Mouse (Mus musculus) neural tube, embryonic 10.5 days (tissue): ENCODE measurements around the gene Ythdf2.

Experiments
- DNase-seq: peaks from one replicate; pipeline ENCODE4 v3.0.0-alpha.2; 2017; ENCODE audit warnings: low spot score; ENCODE audit errors: extremely low spot score

The Ythdf2 gene

DNA sequence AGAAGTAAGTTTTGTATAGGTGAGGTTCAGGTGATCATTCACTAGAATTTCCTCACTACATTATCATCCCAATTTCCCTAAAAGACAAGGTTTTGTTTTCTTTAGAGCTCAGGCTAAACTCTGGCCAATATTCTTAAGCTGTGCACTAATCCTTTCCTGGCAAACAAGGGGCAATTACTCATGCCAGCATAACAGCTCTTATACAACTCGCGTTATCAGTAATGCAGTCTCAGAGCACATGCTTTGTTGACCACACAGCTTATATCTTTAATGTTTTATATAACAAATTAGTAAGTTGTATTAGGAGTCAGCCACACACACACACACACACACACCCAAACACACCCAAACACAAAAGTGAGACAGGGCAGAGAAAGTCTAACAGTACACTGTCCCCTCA is 1.8 kb downstream of the Ythdf2 start:
- no peak for DNase-seq

DNA sequence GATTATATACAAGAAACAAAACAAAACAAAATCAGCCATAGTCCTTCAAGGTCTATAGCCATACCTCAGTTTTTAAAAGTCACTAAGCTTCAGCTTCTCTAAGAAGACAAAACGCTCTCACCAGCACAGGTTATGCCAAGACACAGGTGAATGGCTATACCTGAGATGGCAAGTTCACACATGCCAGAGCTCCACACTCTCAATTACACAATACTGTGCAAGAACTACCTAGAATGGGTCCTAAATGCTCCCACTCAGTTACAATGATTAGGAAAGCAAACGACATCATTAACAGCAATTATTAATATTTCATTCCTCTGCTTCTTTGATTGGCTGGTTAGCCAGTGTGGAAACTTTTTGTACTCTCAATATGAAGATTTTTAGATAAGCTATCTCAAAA is 2.8 kb downstream of the Ythdf2 start:
- DNase-seq: no peak

DNA sequence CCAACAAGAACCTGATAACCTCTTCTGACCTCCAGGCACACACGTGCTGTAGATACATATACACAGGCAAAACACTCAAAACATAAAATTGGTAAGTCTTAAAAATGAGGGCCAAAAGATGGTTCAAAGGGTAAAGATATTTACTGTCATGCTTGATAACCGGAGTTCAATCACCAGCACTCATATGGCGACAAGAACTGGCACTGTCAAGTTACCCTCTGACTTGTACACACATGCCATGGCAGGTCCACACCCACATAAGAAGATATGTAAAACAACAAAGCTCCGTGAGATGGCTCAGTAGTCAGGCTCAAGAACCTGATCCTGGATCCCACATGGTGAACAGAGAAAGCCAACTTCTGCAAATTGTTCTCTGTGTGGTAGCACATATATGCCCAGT is 4.8 kb downstream of the Ythdf2 start:
- no peak for DNase-seq

DNA sequence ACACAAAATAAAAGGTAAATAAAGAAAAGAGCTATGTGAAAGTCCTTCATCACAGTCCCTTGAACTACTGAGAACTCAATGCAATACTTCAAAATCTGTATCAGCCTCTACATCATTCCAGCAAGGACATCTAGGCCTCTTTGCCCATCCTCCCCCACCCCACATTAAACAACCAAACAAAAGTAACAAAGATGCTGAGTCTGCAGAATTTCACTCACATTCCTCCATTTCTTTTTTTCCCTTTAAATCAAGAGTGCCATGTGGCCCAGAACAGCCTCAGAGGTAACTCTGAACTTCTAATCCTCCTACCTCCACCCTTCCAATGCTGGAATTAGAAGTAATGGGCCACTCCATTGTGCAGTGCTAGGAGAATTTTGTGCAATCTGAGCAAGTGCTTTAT is 13.3 kb downstream of the Ythdf2 start:
- no peak for DNase-seq

DNA sequence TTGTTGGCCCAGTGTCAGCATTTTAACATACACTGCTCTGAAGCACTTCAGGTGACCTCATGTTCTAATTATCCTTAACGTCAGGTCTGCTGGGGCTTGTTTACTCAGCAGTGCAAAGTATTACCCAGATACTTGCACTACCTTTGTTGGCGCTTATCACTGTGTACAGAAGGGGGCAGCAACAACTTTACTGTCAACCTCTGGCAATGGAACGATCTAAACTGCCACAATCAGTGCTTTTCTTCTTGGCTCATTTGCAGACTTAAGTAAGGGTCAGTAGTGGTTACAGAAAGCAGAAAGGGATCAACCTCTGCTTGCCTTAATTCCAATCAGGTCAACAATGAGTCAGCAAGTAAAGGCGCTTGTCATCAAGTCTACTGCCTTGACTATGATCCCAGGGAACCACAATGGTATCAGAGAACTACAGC is 13.8 kb downstream of the Ythdf2 start:
- DNase-seq: no peak

DNA sequence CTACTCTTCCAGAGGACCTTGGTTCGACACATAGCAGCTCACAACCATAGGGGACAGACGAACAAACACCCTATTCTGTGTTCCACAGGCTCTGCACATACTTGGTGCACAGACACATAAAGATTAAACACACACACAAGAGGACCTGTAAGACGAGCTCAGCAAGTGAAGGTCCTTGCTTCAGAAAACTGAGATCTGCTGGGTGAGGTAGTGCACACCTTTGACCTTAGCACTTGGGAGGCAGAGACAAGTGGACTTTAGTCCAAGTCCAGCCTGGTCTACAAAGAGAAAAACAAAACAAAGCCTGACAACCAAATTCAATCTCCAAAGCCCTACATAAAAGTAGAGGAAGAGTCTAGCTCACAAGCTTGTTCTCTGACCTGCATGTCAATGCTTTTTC is 17.1 kb downstream of the Ythdf2 start:
- no peak for DNase-seq

DNA sequence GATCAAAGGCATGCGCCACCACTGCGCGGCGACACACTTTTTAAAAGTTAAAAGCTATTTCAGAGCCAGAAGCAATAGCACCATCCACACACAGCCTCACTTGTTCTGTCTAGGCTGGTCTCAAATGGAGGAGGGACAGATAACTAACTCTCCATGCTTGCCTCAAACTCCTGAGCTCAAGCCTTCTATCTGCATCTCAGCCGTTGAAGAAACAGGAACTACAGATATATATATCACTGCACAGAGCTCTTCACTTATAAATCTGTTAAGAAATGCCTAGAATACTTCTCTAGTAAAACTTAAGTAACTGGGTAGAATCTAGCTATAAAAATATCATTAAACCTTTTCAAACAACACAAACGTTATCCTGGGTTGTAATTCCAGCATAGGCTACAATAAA is 17.7 kb downstream of the Ythdf2 start:
- DNase-seq: no peak

DNA sequence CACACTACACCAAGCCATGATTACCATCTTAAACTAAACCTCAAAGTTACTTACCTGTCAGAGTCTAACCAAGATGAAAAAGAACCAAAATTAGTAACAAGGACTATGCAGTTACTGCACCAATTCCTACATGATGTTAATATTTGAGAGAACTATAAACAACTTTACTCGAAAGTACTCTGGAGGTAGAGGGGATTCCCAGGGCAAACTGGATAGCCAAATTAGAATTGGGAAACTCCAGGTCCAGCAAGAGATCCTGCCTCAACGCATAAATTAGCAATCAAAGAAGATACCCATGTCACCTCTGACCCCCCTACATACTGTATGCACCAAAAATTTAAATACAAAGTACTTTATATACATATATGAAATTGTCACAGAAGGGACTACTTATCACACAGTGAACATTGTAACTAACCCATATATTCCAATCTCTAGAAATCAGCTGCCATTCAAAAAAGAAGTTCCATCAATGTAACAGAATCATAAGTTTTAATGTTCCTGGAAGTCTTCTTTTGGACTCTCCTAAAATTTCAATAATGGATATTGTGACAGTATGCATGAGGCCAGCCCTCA is 24.2 kb downstream of the Ythdf2 start:
- DNase-seq: no peak

DNA sequence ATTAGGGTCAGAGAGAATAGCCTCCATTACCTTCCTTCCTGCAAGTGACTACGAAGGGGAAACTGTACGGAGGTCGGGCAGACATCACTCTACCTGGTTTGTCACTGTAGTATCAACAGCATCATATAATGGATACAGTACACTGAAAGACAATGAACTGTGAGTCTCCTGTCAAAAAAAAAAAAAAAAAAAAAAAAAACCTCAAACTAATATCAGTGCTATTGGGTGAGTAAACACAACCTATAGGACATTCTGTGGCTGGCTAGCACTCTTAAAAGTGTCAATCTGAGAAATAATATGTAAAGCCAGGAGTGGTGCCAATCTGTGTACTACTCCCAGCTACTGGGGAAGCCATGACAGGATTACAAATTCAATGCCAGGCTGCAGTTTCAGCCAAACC is 28.9 kb downstream of the Ythdf2 start:
- DNase-seq: no peak

DNA sequence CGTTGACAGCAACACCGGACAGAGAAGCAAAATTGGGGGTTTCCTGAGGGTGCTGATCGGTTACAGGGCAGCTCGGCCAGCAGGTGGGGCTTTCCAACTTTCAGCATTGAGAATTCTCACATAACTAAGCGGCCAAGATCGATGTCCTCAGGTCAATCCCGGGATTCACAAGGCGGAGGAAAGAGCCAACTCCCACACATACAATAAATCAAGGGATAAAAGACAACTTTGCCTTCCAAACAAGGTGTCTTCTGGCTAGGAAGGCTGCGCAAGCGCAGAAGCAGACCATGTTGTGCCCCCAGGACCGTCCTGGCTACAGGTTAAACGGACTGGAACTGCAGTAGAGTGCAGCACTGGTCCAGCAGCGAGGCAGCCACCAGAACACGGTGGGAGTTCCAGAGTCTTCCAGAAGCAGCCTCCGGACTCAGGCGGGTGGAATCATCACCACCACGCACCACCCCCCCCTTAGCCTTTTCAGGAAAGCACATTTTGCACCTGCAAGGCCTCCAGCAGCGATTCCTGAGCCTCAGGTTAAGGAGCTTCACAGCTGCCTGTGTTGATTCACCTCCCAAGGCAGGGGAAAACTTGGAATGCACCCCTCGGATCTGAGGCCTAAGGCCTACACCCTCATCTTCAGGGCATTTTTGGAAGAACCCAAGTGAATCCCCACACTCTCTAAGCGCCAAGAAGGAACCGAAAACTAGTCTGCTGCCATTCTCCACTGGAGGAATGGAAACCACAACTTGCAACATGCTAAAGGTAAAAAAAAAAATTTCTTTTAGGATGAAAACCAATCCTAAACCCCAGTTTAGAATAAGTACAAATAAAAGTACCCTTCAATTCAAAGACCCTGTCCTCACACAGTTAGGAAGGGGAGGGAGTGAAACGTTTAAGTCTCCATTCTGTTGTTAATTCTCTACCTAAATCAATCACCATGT is 30.1 kb downstream of the Ythdf2 start:
- no peak for DNase-seq

DNA sequence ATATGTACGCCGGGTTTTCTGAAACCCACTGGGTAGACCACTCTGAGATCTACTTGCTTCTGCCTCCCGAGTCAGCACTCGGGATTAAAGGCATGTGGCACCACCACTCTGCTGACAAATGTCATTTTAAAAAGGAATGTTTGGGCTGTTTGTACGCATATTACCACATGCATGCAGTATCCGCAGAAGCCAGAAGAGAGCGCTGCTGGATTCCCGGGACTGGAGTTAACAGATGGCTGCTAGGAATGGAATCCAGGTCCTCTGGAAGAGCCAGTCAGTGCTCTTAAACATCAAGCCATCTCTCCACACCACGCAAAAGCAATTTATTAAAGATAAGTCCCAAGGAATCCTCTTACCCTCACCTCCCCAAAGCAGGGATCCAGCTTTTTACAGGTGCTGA is 31.4 kb downstream of the Ythdf2 start:
- peak; percentile 40 for DNase-seq

DNA sequence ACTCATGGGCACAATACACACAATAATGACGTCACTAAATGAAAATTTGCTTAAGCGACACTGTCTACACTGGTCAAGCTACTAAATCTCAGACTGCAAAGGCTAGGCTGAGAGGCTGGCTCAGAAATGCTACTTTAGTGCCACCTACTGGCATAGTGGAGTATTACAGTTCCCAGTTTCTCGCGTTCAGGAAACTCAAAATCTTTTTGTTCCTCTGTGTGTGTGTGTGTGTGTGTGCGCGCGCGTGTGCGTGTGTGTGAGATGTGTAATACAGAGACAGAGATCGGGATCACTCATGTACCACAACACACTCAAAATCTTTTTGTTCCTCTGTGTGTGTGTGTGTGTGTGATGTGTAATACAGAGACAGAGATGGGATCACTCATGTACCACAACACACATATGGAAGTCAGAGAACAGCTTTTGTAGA is 33.5 kb downstream of the Ythdf2 start:
- peak; percentile 75 for DNase-seq

DNA sequence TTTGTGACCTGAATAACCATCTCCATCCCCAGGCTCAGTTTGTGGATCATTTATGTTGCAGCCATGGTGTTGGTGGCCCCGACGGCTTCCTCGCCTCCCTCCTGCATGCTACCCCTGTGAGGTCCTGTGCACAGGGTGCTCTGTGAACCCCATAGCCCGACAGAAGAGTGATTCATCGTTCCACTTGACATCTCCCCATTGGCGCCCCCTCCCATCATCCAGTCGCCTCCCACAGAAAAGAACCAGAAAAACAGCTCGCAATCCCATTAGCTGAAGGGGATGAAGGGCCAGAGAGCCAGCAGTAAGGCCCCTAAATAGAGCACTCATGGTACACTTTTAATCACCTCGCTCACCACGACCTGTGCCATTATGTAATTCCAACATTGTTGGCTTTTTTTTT is 35.6 kb downstream of the Ythdf2 start:
- no peak for DNase-seq

DNA sequence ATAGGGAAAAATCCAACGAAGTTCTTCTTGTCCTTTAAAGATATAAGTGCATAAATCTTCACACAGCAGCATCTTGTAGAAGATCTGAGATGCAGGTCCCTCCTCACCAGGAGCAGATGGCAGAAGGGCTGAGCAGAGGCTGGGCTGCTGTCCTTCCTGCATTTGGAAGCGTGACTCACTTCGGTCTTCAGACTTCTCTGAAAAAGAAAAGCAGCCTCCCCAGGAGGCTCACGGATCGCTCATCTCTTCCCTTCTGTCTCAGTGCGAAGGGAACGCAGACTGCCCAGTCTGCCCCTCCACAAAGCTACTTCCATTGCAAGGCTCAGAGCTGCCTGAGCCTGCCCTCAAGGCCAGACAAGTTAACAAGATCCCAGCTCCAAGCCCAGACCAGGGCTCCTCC is 41.2 kb downstream of the Ythdf2 start:
- DNase-seq: no peak

DNA sequence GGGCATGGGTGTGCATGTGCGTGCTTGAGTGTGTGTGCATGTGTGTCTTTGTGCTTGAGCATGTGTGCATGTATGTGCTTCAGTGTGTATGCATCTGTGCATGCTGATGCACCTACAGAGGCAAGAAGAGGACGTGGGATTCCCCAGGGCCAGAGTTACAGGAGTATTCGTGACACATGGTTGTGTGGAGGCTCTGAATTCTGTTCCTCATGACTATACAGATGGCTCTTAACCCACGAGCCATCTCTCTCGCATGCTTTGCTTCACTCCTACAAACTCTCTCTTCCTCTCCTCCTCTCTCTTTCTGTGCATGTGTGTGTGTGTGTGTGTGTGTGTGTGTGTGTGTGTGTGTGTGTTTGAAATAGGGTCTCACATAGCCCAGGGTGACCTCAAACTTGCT is 42.3 kb downstream of the Ythdf2 start:
- DNase-seq: no peak

DNA sequence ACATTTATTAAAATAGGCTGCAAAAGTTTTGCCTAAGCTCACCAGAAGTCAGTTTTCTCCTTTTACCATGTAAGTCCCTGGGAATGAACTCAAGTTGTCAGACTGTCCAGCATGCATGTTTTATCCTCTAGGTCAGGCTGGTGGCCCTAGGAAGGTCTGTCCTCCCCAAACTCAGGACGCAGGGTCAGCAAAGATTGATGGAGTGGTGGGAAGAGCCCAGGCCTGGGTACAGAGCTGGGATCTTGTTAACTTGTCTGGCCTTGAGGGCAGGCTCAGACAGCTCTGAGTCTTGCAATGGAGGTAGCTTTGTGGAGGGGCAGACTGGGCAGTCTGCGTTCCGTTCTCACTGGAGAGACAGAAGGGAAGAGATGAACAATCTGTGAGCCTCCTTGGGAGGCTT is 42.8 kb downstream of the Ythdf2 start:
- DNase-seq: no peak

DNA sequence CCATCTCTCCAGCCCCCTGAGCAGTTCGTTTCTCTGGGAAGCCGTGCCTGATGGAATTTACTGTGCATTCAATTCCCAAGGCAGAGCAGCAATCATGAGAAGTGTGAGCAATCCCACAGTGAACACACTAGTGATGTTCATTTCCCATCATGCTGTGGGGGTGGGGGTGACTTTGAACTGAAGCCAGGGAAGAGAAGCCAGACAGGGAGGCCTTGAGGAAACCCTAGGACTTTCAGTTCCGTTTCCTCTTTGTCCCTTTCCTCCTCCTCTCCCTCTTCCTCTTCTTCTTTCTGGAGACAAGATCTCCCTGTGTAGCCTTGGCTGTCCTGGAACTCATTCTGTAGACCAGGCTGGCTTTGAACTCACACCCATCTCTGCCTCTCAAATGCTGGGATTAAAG is 44.7 kb downstream of the Ythdf2 start:
- no peak for DNase-seq

DNA sequence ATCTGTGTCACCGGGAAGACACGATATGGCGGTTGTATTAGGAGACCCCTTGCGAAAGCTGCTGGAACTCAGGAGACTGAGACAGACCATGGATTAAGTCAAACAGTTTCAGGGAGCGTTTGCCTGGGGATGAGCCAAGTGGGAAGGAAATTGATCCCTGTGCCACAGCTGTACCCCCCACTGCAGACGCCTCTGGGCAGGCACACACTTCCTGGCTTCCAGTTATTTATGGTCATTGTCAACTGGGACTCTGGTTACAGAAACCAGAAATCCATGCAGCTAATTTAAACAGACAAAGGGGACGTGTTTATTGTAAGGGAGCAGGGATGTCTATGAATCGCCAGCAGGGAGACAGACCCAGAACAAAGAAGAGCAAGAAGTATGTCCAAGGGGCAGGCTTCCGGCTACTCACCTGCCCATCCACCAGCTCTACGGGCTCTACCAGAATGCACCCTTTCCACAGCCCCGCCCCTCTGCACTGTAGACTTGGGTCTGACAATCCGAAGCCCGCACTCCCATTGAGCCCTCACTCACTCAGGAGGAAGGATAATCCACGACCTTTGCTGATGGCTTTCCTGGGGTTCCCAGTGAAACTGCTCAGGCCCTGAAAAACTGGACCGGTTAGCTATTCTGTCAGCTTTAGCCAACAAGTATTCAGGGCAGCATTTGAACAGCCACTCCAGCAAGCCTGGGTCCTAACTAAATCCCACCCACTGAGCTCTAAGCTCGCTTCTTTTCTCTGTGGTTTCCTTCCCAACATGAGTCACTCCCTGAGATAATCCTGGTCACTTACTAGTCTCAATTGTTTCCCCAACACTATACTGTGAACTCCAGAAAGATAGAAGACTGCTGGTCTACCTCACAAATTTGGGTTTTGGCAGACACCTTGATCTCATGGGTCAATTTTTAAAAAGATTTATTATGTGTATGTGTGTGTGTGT is 45.5 kb downstream of the Ythdf2 start:
- no peak for DNase-seq

DNA sequence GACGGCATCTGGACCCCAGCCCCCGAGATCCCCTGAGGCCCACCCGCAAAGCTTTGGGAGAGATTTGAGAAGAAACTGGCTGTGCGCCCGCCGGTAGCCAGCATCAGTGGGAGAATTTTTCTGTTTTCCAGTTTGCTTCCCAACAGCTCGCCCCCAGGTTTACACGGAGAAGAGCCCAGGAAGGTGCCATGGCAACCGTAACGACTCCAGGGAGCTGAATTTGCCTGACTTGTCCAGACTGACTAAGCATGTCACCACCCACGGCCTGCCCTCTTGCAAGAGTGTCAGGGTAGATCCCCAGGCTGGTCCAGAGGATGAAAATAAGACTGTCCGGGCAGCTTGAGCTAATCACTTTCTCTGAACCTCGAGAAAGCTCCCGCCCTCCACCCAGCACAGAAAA is 46.4 kb downstream of the Ythdf2 start:
- DNase-seq: no peak

DNA sequence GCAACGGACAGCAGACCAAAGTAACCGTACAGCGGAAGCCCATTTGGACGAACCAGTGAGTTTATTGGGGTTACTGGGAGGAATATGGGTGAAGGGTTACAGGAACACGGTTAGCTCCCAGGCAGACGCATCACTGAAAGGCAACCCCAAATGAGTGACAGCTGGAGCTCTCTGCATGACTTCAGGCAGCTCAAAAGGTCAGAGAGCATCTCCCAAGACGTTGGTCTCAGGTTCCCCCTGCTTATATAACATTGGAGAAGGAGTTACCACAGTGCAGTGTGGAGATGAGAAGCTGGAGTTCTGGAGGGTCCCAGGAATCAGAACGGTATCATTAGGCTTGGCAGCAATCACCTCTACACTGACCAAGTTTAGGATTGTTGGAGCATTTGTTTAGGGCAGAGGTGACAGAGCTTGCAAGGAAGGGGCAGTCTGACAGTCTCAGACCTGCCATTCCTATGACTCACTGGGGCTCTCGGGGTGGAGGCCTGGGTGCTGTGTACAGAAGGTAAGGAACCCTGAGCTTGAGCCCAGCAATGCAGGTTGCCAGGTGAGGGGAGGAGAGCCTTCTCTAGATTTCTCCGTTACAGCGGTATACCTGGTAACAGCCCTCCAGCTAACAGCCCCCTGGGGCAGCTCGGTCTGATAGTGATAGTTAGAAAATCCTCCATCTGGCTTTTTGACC is 55.0 kb downstream of the Ythdf2 start:
- no peak for DNase-seq
